Mouse (Mus musculus): ENCODE measurements at regions not wholly inside any gene's neighbourhood (a gene's known extent, or its start where the extent isn't known, plus 50 kb on each side); places are given as distances from the start of the nearest gene placed in this dataset.

DNA sequence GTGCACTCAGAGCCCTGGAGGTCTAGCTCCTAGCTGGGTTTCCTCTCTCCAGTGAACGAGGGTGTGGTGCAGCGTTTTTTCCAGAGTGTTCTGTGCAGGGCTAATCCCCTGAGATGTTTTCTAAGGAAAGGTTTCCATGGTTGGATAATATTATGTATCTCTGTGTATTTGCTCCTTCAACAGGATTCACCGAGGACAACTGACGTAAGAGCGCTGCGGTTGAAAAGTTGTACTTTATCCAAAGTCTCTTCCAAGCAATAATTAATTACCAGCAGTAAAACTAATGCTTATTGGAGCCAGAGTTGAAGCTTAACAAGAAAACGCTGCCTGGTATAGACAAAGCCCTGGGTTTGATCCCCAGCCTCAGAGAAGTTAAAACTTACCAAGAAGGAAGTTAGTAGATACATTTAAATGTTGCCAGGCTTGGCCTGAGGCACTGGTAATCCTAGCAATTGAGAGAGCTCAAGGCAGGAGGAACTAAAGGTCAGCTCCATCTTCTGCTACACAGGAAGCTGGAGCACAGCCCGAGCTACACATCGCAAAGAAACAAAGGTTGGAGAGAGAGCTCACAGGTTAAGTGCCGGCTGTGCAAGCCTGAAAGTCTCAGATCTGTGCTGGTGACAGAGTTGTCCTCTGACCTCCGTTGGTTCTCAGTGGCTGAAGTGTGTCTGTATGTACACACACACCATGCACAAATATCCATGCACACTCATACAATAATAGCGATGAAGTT lies 51.2 kb upstream of the Rap1b start:
- DNase-seq (ENCODE audit: low spot score), result no peak

GRCm38 (mm10) chr10:117897766-117898165 lies 51.9 kb upstream of the Rap1b start:
- no peak for DNase-seq (ENCODE audit: low spot score)

GRCm38 (mm10) chr10:117898391-117898790 lies 52.6 kb upstream of the Rap1b start:
- no peak for DNase-seq (ENCODE audit: low spot score)

DNA sequence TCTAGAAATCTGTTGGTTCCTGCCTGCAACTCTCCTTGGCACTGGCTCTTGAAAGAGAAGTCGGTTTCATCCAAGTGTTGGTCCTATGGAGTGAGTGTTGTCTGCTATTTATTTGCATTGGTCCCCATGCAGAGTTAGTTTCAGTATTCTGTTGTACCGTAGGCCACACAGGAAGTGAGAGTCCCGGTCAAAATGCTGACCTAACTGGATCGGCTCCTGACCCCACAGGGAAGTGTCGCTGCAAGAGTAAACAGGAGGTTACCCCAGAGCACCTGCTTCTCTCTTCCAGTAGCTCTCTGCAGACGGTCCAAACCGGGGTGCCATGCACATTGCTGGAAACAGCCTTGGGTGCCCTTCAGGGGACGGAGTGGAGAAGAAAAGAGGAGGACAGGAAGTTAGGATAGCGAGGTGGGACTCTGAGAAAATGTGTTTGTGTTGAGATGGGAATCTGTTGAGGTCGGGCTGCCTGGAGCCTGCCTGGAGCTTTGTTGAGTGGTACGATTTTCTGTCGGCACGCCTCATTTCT lies 53.6 kb upstream of the Rap1b start:
- DNase-seq (ENCODE audit: low spot score), result no peak

DNA sequence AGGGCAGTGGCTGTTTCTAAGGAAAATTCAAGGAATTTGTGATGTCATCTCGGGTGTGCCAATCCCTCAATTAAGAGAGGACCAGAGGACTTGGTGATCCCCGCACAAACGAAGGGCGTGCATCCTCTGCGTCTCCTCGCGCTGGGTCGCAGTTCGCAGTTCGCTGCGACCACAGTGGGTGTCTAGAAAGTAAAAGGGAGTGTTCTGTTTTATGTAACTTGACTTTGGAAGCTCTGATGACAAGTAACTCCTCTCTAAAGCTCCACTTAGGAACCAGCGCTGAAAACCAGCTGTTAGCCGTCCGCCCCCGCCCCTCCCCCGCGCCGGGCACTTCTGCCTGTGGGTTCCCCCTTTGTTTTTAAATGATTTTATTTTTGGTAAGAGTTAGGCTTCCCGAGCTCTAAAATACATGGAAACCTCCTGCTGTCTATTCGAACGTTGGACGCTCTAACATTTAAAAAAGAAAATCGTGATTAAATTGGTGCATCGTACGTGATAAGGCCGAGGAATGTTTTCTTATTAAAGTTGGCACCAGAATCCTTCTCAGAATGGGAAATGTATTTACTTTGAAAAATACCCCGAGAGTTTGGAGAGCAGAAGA lies 59.9 kb upstream of the Rap1b start:
- DNase-seq (ENCODE audit: low spot score), result no peak

GRCm38 (mm10) chr10:117906267-117906811 lies 60.5 kb upstream of the Rap1b start:
- peak; percentile 37 for DNase-seq (ENCODE audit: low spot score)

DNA sequence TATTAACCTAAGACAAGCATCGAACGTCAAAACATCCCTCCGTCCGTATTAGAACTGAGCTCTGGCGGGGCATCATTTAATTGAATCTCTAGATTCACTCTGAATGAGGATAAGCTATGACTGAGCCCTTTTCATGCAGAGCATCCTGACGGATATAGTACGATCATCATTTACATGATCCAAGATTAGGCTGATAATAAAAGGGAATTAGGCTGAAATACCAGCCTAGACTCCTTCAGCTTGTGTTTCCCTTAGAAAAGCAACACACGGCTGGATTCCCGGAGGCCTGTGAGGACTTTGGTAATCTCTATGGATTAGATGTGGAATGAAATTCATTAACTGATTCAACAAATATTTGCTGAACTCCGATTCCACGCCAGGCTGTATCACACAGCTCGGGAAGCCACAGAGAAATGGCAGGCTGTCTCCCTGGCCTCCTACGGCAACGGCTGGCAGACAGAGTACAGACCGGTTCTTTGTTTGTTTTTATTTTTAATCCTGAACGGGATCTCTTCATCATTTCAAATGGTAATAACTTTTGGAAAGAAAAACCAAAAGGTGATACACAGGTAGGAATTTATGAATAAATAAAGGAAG lies 62.3 kb upstream of the Rap1b start:
- DNase-seq (ENCODE audit: low spot score), result no peak

DNA sequence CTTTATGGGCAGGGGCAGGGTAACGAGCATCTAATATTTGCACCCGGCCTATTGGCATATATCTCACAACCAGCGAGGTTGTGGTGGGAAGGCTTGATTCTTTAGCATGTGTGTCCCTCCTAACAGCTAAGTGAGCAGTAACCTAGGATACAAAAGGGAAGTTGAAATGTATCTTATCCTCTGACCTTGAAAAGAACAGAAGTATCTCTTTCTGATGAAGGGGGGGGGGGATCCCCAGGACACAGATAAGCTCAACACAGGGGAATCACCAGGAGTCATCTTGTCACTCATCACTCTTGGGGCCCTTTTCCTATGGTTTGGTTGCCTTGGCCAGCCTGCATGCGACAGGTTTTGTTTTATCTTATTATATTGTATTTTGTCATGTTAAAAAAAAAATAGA lies 63.3 kb upstream of the Rap1b start:
- no peak for DNase-seq (ENCODE audit: low spot score)

- no peak for DNase-seq (ENCODE audit: low spot score)
Measured at GRCm38 (mm10) chr10:117909811-117910239, 64.0 kb upstream of the Rap1b start.

- DNase-seq (ENCODE audit: low spot score), result no peak
Measured at GRCm38 (mm10) chr10:117910426-117910825, 64.6 kb upstream of the Rap1b start.

GRCm38 (mm10) chr10:117915011-117915735 lies 69.3 kb upstream of the Rap1b start:
- no peak for DNase-seq (ENCODE audit: low spot score)

GRCm38 (mm10) chr10:117916280-117916679 lies 70.4 kb upstream of the Rap1b start:
- no peak for DNase-seq (ENCODE audit: low spot score)

DNA sequence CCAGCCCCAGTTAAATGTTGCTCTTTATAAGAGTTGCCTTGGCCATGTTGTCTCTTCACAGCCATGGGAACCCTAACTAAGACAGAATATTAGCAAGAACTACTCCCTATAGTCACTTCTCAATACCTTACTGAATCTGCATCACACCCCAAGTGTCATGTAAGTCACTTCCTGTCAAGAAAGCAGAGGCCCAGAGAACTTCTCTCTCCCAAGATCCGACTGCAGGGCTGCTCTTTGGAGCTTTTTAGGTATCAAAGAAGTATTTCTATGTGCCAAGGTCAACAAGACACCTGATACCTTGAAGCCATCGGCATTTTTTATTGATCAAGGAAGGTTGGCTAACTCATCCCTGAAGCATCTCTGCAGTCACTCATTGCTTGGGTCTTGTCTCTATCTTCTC lies 72.0 kb upstream of the Rap1b start:
- no peak for DNase-seq (ENCODE audit: low spot score)

GRCm38 (mm10) chr10:117918616-117919015 lies 72.8 kb upstream of the Rap1b start:
- no peak for DNase-seq (ENCODE audit: low spot score)

DNA sequence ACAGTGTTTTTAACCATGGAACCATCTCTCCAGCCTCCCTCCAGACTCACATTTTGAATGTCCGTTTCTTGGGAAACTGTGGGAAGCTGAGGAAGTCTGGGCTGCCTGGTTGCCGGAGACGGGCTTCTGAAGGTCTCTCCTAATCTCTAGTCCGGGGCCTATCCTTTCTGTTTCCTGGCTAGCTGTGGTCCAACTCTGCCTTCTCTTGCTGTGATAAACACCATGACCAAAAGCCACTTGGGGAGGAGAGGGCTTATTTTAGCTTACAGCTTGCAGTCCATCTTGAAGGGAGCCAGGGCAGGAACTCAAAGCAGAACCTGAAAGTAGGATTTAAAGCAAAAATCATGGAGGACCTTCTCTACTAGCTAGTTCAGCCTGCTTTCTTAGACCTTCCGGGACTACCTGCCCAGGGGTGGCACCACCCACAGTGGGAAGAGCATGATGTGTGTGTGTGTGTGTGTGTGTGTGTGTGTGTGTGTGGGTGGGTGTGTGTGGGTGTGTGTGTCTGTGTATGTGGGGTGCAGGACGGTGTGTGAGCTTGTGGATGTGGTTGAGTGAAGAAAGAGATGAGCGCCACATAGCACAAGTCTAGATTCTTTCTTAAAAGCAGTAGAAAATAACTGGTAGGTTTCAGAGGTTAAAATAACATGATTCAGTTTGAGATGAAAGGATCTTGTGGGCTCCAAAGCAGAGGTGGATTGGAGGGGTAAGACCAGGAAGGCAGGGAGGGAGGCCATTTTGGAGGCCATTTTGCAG lies 73.5 kb upstream of the Rap1b start:
- no peak for DNase-seq (ENCODE audit: low spot score)

GRCm38 (mm10) chr10:117925186-117925585 lies 79.4 kb upstream of the Rap1b start:
- DNase-seq (ENCODE audit: low spot score), result no peak

- DNase-seq (ENCODE audit: low spot score), result no peak
Measured at GRCm38 (mm10) chr10:117925611-117926555, 80.0 kb upstream of the Rap1b start.

- no peak for DNase-seq (ENCODE audit: low spot score)
Measured at GRCm38 (mm10) chr10:117928998-117929397, 83.2 kb upstream of the Rap1b start.

GRCm38 (mm10) chr10:117934797-117935196 lies 89.0 kb upstream of the Rap1b start:
- no peak for DNase-seq (ENCODE audit: low spot score)

- DNase-seq (ENCODE audit: low spot score), result no peak
Measured at GRCm38 (mm10) chr10:117938717-117939116, 92.9 kb upstream of the Rap1b start.
